Mouse (Mus musculus) heart, postnatal 14 days (tissue): ENCODE results near the gene Usp24. TPM values are rescaled to one million over a fixed set of nuclear protein-coding genes. Genes with fewer than 3 reads are reported as not detected.
A peak's percentile ranks its signal among the peaks of the same experiment; 100 is the strongest.

Experiments
- DNase-seq, 2 experiments: peaks; one replicate each; pipeline ENCODE4 v3.0.0; 2021 to 2022
- intact Hi-C: fragments of 180-260 bp; cut with DNase I; formaldehyde crosslinking; loops from one replicate; pipeline ENCODE4 v1.15.1; 2025
- long read RNA-seq, 2 experiments: library from polyadenylated mRNA; stranded (forward); transcript quantifications; one replicate each; pipeline ENCODE4 v2.0.0; 2021
- total RNA-seq, 2 experiments: library from RNA; stranded (reverse); gene quantifications; 2 replicates each; pipeline ENCODE4 v1.2.3; 2021

Usp24 gene
- 10 to 100 TPM; 39.4 to 40.3 TPM for total RNA-seq
- long read RNA-seq, experiment 1, full-length matches to known transcripts, result 1 of 10 reads
- long read RNA-seq, experiment 1, partial matches to known transcripts, result 7 of 10 reads
- long read RNA-seq, experiment 1, other reads (novel, unspliced or antisense), result 2 of 10 reads
- long read RNA-seq, experiment 2, partial matches to known transcripts, result 10 of 10 reads
- long read RNA-seq, experiment 2, other reads (novel, unspliced or antisense), result 0 of 10 reads

DNA sequence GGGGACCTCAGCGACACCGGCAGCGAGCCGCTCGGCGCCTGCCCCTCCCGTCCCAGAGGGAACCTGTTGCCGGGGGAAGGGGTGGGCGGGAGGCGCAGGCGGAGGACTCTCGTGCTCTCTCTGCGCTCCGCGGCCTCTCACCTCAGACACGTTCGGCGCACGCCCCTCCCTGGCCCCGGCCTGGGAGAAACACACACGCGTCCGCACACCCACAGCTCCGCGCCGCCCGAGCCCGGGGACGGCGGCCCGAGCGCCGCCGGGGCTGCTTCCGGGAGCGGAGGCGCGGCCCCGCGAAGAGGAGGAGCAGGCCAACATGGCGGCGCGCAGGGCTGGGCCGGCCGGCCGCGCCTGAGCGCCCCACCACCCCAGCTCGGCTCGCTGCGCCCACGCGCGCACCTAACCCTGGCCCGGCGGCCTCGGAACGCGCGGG lies at the start of gene Usp24:
TSS of gene Usp24 (plus strand) at position 293 of the 430 bp plus-strand sequence.
- DNase-seq, result peak; percentile 80 to 87
- intact Hi-C loops, result loop anchor here (5.0 to 10.0 kb wide), 3 partner anchors 54 to 1161 kb away; partner anchors contain the start of gene Plpp3

DNA sequence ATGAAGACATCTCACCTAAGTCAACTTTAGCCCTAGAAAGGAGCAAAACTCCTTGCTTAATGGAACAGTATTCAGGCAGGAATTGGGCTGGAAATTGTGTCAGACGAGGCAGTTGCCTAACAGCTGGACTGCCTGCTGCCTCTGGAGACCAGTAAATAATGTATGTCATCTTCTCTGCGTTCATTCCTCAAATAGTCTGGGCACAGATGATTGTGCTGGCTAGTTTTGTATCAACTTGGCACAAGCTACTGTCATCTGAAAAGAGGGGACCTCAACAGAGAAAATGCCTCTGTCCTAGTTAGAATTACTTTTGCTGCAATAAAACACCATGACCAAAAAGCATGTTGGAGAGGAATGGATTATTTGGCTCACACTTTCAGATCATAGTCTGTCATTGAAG lies 39.1 kb upstream of the Usp24 start:
- intact Hi-C loops, result no loop called here
- no peak for DNase-seq

DNA sequence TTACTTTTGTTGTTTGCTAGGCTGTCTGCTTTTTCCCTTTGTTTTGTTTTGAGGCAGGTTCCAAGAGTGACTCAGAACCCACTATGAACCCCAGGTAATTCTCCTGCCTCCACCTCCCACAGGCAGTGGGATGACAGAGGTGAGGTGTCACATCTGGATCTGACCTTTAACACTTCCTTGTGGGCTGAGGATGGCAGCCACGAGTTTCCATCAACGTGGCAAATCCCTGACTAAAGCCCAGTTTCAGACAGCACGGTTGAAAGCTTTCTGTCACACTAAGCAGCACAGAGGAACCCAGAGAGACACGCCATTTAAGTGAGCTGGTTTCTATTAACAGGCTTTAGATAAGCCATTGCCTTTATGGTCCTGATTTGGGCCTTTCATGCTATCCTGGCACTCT lies 36.8 kb upstream of the Usp24 start:
- intact Hi-C loops, result no loop called here
- DNase-seq, result no peak

DNA sequence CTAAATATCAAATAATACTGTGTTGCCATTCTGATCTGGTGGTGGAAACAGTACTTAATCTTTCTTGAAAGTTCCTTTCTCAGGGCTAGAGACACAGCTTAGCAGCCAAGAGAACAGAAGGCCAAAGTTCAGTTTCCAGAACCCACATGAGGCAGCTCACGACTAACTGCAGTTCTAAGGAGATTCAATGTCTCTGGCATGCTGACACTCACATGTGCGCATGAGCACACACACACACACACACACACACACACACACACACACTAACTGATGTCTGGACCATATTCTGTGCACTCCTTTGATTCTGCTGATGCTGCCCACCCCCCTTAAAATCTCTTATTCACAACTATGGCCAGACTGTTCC lies 34.9 kb upstream of the Usp24 start:
- DNase-seq, result no peak
- intact Hi-C loops, result no loop called here

DNA sequence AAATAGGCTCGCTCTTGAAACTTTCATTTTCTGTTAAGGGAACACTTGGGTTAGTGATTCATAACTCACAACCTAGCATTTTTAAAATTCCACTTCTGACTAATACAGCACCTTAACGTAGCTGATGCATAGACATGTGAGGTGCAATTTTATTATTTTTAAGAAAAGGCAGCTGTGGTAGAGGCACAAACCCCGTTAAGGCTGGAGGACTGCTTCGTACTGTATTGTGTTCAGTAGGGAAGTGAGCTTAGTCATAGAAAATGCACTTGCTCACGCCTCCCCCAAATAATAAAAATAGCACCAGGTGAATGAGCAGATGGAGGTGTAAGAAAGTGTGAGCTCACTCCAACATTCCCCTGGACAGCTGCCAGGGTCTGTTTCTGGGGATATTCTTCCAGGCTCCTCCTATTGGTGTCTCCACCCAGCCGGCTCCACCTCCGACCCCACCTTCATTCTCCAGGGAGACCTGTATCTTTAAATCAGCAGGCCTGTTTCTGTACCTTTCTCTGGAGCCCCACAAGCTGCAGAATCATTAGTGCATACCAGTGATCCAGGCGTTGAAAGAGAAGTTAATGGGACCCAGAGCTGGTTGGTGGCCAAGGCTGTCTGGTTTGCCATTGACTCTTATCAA lies 34.4 kb upstream of the Usp24 start:
- intact Hi-C loops, result no loop called here
- DNase-seq, result peak; percentile 25 to 47

DNA sequence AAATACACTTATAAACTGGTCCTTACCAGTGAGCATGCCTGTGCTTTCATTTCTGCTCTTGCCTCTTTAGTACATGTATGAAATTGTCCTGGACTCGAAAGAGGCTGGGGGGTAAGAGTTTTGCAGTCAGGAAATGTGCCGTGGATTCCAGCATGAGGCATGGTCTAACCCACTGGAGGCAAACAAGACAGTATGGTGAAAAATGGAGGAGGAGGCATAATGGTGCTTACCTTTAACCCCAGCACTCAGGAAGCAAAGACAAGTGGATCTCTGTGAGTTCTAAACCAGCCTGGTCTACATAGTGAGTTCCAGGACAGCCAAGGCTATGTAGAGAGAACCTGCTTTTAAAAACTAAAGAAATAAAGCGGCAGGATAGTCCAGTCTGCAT lies 33.9 kb upstream of the Usp24 start:
- no peak for DNase-seq
- intact Hi-C loops, result no loop called here

DNA sequence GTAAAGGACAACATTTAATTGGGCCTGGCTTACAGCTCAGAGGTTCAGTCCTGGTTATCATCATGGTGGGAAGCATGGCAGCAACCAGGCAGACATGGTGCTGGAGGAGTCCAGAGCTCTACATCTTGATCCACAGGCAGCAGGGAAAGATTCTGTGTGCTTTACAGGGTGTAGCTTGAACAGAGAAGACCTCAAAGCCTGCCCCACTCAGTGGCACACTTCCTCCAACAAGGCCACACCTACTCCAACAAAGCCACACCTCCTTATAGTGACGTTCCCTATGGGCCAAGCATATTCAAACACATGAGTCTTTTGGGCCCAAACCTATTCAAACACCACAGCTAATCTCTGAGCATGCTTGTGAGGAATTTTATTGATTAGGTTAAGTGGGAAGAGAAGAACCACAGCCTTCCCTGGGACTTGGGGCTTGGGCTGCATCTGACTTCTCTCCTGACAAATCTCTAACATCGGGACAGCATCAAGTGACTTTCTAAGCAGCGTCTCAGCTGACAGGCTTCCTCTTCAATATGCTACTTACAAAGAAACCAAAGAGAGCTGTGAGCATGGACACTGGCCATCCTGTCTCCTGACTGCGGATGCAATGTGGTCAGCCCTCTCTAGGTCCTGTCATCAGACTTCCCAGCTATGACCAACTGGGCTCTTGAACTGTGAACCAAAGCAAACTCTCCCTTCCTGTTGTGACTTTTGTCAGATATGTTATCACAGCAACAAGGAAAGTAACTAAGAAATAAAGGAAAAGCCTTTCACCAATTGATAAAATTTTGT lies 28.9 kb upstream of the Usp24 start:
- DNase-seq, result no peak
- intact Hi-C loops, result no loop called here

DNA sequence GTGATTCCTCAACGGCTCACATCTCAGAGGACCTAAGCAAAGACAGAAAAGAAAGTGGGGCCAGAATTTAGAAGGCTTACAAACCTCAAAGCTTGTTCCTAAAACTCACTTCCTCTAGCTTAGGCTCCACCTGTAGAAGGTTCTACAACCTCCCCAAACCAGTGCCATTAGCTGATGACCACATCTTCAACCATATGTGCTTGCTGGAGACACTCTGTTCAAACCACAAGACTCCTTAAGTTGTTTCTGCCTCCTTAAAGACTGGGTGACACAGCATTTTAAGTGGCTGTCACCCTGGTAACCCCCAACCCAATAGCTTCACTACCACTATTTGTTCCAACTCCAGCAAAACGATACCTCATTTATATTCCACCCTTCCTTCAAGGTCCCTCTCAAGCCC lies 25.8 kb upstream of the Usp24 start:
- intact Hi-C loops, result no loop called here
- no peak for DNase-seq

DNA sequence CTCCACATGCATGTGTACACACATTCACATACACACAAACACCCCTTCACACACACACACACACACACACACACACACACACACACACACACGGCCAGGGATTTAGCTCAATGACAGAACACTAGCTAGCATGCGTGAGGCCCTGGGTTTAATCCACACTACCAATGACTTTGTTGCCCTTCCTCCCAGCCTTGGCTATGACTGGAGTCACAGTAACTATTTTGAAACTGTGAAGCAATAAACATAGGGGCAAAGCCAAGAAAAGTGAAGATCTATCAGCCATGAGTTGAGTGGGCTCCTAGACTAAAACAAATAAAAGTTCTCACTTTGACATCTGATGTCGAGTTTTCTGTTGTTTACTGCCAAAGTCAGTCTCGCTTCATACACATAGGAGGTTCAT lies 23.2 kb upstream of the Usp24 start:
- no peak for DNase-seq
- intact Hi-C loops, result no loop called here

DNA sequence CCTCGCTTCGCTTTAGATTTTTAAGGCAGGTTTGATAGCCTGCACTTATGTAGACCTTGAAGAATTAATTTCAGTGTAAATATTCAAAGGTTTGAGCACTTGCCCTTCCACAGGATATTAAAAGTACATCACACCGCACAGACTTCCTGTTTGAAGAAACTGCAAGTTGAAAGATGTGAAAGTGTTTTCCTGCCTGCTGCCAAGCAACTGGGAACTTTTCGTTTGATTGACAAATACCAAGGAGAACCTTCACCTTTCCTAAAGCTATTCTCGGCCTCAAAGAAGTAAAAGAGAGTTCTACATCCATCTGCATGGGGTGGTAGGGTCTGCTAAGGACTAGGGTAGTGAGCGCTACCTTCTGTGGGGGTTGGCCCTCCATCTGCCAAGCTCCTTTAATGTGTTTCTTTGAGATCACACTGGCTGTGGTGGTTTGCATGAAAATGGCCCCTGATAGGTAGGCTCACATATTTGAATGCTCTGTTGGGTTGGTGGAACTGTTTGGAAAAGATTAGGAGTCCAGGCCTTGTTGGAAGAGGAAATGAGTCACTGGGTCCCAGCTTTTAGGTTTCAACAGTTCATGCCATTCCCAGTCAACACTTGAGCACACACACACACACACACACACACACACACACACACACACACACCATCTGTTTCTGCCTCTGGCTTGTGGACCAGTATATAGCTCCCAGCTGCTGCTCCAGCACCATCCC lies 22.5 kb upstream of the Usp24 start:
- intact Hi-C loops, result no loop called here
- DNase-seq, result no peak

DNA sequence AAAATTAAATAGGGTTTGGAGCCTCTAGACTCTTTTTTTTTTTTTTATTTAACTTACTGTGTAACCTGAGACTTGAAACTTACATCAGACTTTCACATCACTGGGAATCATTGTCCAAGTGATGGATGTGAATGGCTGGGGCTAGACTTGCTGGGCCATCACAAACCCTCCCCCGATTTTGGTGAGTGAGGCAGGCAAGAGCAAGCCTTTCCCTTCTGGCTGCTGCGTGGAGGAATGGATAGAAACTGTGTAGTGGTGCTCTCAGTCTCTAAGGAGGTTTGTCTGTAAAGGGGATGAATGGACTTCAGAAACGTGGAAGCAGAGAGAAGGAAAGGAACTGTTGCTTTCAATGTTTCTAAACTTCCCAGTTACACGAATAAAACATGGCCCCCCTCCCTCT lies 20.3 kb upstream of the Usp24 start:
- intact Hi-C loops, result no loop called here
- no peak for DNase-seq

DNA sequence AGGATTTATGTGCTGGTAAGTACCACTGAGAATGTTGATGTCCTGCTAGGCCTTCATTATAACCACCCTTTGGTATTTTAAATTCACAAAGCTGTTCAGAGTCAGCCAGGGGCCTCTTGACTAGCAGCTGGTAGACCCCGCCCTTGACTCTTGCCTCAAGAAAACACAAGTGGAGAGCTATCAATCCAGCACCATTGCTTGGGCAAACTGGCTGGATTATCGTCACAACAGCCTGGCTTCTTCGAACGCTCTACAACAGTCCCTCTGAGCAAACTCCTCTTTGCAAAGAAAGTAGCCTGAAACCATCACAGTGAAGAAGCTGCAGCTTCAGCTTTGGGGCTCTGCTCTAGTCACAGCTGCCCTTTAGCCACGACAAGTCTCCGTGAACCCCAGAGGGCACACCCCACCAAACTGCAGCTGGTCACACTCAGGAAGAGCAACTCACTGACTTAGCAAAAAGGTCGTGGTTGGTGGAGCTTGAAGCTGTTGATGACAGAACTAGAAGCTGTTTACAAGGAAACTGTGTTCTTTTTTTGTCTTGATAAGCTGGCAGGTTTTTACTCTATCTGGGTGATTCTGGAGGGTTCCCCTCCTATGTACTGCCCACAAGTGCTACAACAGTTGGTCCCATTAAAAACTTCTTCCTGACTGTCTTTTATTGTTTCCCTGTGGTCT lies 19.5 kb upstream of the Usp24 start:
- no peak for DNase-seq
- intact Hi-C loops, result no loop called here

DNA sequence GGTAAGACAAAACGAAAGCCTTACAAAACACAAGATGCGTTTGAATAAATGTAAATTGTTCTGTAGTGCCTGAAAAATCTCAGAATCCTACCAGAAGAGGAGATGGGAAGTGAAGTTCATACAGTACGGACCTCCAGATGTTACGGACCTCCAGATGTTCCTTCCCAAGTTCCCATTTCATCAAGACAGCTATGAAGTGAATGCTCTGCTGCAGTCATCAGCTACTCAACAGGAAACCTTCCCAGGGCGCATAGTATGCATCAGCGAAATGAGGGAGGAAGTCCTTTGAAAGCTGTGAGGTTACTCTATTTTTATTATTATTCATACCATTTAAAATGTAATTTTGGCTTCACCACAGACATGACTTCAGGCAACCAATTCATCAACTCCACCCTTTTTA lies 14.7 kb upstream of the Usp24 start:
- intact Hi-C loops, result no loop called here
- DNase-seq, result no peak

DNA sequence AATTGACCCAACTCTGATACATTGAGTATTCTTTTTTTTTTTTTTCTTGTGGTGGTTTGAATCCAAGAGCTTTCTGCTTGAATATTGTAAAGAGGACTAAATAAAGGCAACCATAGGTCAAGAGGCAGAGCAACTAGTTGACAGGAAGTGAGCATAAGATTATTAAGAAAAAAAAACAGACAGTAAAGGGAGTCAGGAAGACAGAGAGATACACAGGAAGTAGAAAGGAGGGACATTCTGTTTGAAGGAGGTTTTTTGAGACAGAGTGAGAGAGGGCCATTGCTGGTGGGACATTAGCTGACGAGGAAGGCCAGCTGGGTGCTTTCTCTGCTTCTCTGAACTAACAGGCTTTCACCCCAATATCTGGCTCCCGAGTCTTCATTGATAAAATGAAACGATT lies 7.9 kb upstream of the Usp24 start:
- intact Hi-C loops, result no loop called here

DNA sequence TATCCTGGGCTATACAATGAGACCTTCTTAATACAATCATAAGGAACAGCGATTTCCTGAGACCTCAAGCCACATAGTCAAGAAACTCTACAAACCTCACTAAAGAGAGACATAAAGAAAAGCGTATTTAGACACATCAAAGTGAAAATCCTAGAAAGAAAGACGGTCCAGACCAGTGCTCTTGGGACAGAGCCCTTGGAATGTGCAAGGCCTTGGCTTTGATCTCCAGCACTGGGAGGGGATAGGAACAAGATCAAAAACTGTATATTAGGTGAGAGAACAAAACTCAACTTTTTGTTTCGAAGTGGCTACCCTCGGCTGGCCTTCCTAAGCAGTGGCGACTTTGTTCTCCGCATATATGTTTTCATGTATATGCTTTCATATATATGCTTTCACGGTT lies 3.4 kb upstream of the Usp24 start:
- intact Hi-C loops, result loop anchor here (10.0 kb wide), 1 partner anchor 1158 kb away; the partner anchor contains the start of gene Plpp3
- DNase-seq, result no peak

More for the DNA sequence above, 7.9 kb upstream of the Usp24 start:
- no peak for DNase-seq

DNA sequence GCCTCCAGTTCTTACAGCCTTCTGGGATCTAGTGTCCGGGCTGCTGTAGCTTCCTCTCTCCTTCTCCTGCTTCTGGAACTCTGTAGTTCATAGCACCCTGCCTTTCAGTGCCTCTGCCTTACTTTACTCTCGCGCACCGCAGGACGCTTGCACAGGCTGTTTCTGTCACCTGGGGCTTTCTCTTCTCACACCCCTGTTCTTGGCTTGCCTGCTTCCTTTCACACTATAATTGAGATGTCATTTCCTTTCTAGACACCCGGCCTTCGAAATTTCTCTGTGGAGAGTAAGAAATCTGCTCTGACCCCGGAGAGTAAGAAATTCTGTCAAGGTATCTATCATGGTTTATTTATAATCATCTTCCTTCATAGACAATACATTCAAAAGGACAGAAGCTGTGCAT lies 2.9 kb upstream of the Usp24 start:
- intact Hi-C loops, result loop anchor here (10.0 kb wide), 1 partner anchor 1158 kb away; the partner anchor contains the start of gene Plpp3
- no peak for DNase-seq

DNA sequence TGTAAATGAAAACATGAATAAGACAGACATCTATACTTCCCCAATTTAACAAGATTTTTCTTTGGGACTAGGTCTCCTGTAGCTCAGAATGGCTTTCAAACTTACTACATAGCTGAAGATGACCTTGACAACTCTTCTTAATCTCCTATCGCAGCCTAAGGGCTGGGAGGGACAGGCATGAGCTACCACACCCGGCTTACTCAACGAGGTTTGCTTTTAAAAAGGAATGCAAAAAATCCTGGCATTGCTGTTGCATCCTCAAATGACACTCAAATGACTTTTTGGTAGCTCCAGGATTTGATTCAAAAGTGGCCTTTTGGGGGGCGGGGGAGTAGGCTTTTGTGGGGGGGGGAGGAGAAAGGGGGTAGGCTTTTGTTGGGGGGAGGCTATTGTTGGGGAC lies 2.1 kb upstream of the Usp24 start:
- intact Hi-C loops, result loop anchor here (10.0 kb wide), 1 partner anchor 1159 kb away; the partner anchor contains the start of gene Plpp3
- DNase-seq, result no peak

DNA sequence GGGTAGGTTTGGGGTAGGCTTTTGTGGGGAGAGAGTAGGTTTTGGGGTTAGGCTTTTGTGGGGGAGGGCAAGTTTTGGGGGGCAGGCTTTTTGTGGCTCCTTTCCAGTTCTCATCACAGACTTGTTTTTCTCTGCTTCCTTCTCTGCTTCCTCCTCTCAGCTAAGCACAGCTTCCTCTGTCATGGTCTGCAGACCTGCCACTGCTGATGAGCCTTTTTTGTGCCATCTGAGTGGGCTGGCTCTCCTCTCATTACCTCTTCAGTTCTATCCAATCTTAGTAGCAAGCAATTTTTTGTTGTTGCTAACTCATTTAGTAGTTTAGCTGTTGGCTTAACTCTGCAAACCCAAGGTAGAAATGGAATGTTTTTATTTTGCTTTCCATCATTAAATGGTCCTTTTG lies 1.7 kb upstream of the Usp24 start:
- intact Hi-C loops, result loop anchor here (10.0 kb wide), 1 partner anchor 1159 kb away; the partner anchor contains the start of gene Plpp3
- DNase-seq, result no peak

DNA sequence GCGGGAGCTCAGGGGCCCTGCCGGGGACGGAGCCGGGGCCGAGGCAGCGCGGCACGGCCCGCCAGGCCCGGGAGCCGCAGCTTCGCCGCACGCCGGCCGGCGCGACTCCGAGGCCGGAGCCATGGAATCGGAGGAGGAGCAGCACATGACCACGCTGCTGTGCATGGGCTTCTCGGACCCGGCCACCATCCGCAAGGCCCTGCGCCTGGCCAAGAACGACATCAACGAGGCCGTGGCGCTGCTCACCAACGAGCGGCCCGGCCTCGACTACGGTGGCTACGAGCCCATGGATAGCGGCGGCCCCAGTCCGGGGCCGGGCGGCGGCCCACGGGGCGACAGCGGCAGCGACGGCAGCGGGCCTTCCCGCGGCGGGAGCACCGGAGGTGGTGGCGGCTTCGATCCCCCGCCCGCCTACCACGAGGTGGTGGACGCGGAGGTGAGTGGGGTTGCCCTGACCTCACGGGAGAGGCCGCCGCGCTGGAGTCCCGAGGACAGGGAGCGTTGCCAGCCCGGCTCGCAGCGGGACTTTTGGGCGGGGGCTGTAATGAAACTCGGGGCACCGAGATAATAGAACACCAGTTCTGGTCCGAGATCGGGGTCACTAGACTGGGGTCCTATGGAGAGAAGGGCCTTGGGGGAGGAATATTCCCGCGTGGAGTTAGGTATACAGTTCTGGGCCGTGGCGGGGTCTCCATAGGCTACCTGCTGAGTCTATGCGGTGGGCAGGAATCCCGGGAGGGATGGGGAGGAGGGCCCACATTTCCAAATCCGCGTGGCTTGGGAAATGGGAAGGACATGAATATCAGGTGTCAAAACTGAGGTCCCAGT lies 552 bp downstream of the Usp24 start:
- intact Hi-C loops, result loop anchor here (5.0 to 10.0 kb wide), 3 partner anchors 54 to 1162 kb away; partner anchors contain the start of gene Plpp3
- DNase-seq, result peak; percentile 59 to 65
